Mouse (Mus musculus): Measurements from ENCODE around the gene Pam. TPM values are rescaled to one million over a fixed set of nuclear protein-coding genes. Genes with fewer than 3 reads are reported as not detected.

Gene Pam
- polyA plus RNA-seq, 1 experiment: 14.5 TPM

DNA sequence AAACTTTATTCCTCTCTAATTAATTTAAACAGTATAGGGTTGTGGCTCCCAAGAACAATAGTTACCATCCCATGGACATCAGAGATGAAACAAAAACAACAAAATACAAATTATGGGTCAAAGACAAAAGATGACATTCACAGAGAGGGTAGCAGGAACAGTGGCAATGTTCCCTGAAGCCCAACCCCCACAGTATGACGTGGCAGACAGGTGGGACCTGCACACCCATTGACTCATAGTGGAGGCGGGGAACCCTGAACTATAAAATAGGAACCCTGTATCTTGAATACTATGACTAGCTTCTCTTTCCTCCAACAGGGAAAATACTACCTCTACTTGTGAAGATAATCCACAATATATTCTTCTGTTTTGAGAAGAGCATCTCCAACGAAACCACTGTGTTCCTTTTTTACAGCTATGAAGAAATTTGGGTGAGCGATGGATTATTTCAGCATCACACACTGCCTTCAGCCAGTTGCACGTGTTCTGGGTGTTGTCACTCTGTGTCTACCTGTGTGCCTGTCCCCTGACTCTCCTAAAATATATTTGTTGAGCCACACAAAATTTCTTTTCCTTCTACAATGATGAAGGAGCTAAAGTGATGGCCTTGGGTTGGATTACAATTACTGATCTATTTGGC lies 6.0 kb downstream of the Pam start:
- H3K4me1 ChIP-seq (ENCODE audit: control insufficient read depth, insufficient read depth, low read length): peaks cover 2% of the 10 kb centered on the region; the same call in 1 of the 2 replicates
- WGBS: 48% methylated on average over 5 of the region's 5 CpGs
- H3K4me3 ChIP-seq (replicated peaks; ENCODE audit: control insufficient read depth, low read depth, low read length): no peak overlapping the region
- no peak overlapping the region for H3K27ac ChIP-seq (ENCODE audit: control insufficient read depth, insufficient read depth, low read depth, low read length, poor library complexity)
- no peak for TF ChIP-seq CTCF (IDR thresholded peaks at IDR 0.05; ENCODE audit: control insufficient read depth, insufficient read depth, low read length)
- TF ChIP-seq POLR2A (IDR thresholded peaks at IDR 0.05; ENCODE audit: borderline replicate concordance, control insufficient read depth, low read depth, low read length): no peak

DNA sequence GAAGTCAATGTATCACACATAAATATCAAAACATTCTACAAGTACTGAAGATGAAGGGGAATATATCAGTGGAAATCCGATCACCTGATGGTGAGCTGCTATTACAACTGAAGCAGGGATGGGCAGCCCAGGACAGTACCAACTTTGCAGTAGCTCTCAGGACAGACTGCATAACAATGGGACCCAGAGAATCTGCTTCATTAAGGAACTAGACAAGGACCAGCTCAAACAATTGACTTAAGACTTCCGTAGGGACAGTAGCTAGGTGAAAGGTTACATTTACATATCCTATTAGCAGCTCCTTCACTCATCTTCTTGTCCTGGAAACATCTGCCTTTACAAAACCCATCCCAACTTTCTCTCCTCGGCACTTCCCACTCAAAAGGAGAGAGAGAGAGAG lies 9.0 kb downstream of the Pam start:
- Histone ChIP-seq H3K27ac (ENCODE audit: control insufficient read depth, insufficient read depth, low read depth, low read length, poor library complexity) (no peak overlapping the region), H3K4me3 (replicated peaks; ENCODE audit: control insufficient read depth, low read depth, low read length) (no peak overlapping the region), H3K4me1 (ENCODE audit: control insufficient read depth, insufficient read depth, low read length) (peaks cover 2% of the 10 kb centered on the region; the same call in 1 of the 2 replicates)
- WGBS: 74% methylated on average over 3 of the region's 3 CpGs
- TF ChIP-seq CTCF (IDR thresholded peaks at IDR 0.05; ENCODE audit: control insufficient read depth, insufficient read depth, low read length) (no peak), POLR2A (IDR thresholded peaks at IDR 0.05; ENCODE audit: borderline replicate concordance, control insufficient read depth, low read depth, low read length) (no peak)

DNA sequence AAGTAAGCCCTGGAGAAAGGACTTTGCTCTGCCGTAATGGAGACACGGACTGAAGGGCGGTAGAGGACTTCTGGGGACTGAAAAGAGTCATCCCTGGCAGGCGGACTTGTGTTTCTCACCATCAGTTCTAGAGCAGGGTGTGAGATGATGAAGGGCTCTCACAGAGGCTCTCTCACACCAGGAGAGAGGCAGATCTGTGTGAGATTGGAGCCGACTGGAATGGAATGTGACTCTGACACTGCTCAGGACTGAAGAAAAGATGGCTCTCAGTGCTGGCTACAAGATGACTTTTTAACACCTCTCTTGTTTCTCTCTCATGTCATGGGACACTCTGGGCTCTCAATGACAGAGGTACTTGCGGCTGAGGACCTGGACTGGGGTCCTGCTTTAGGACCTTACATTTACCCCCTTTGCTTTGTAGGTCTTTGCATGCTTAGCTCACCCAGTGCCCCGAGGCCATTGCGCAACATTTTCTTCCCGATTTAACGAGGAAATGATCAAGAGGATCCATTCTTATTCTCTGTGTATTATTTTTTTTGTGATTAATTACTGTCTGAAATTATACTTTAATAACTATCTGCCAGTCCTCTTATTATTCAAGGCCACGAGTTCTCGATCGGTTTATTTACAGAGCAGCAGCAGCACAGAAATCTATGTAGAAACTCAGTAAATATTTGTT lies 10.7 kb downstream of the Pam start:
- TF ChIP-seq CTCF (IDR thresholded peaks at IDR 0.05; ENCODE audit: control insufficient read depth, insufficient read depth, low read length): no peak
- no peak overlapping the region for H3K27ac ChIP-seq (ENCODE audit: control insufficient read depth, insufficient read depth, low read depth, low read length, poor library complexity)
- no peak overlapping the region for H3K4me3 ChIP-seq (replicated peaks; ENCODE audit: control insufficient read depth, low read depth, low read length)
- peaks cover 2% of the 10 kb centered on the region; the same call in 1 of the 2 replicates for H3K4me1 ChIP-seq (ENCODE audit: control insufficient read depth, insufficient read depth, low read length)
- 71% methylated on average over 13 of the region's 13 CpGs for WGBS

DNA sequence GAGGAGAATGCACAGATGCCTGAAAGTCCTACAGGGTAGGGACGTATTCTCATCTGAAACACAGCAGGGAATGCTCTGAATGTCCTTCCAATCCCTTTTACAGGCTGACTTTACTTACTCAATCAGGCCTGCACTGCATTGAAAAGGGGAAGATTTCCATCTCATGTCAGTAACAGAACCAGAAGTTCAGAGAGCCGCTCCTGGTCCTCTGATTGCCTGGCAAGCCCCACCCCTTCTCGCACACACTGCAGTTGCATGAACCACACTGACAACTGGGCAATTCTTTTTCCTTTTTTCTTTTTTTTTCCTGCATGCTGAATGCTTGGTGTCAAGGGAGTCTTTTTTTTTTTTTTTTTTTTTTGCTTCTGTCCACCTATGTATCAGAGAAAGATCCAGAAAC lies 11.9 kb downstream of the Pam start:
- WGBS: 34% methylated on average over 3 of the region's 3 CpGs
- H3K27ac ChIP-seq (ENCODE audit: control insufficient read depth, insufficient read depth, low read depth, low read length, poor library complexity): no peak overlapping the region
- no peak for TF ChIP-seq POLR2A (IDR thresholded peaks at IDR 0.05; ENCODE audit: borderline replicate concordance, control insufficient read depth, low read depth, low read length)
- no peak for TF ChIP-seq CTCF (IDR thresholded peaks at IDR 0.05; ENCODE audit: control insufficient read depth, insufficient read depth, low read length)
- no peak overlapping the region for H3K4me3 ChIP-seq (replicated peaks; ENCODE audit: control insufficient read depth, low read depth, low read length)
- no peaks in the 10 kb centered on the region; the same call in 1 of the 2 replicates for H3K4me1 ChIP-seq (ENCODE audit: control insufficient read depth, insufficient read depth, low read length)

DNA sequence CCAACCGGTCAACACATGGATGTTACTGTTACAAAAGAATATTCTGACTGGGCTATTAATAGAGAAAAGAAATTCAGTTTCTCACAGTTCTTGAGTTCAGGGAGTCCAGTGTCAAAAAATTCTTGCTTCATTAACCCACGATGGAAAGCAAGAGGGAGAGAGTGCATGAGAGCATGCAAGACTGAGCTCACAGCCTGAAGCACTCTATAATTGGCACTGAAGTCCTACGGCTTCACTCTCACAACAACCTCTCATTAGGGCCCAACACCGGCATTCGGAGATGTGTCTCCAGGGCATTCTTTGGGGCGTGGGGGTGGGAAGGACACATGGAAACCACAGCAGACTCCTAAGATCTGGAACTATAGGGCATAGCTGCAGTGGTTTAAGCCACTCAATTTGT lies 12.5 kb downstream of the Pam start:
- no peak overlapping the region for H3K27ac ChIP-seq (ENCODE audit: control insufficient read depth, insufficient read depth, low read depth, low read length, poor library complexity)
- no peaks in the 10 kb centered on the region; the same call in 1 of the 2 replicates for H3K4me1 ChIP-seq (ENCODE audit: control insufficient read depth, insufficient read depth, low read length)
- TF ChIP-seq POLR2A (IDR thresholded peaks at IDR 0.05; ENCODE audit: borderline replicate concordance, control insufficient read depth, low read depth, low read length): no peak
- no peak for TF ChIP-seq CTCF (IDR thresholded peaks at IDR 0.05; ENCODE audit: control insufficient read depth, insufficient read depth, low read length)
- no peak overlapping the region for H3K4me3 ChIP-seq (replicated peaks; ENCODE audit: control insufficient read depth, low read depth, low read length)
- WGBS: 77% methylated on average over 6 of the region's 6 CpGs

DNA sequence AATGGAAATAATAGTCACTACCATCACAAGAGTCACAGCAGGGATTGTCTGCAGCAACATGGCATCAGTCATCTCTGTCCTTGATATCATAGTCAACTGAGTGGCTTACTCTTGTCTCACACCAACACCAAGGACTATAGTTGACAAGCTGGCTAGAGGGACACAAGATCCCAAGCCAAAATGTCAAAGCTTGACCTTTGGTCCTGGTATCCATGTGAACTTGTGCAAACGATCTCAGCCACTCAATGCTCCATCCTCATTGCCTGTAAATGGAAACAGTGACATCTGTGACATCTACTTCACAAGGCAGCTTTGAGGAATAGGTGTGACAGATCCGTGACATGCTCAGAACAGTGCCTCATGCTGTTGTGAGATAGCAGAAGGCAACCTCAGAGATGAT lies 15.0 kb downstream of the Pam start:
- TF ChIP-seq POLR2A (IDR thresholded peaks at IDR 0.05; ENCODE audit: borderline replicate concordance, control insufficient read depth, low read depth, low read length) (no peak), CTCF (IDR thresholded peaks at IDR 0.05; ENCODE audit: control insufficient read depth, insufficient read depth, low read length) (no peak)
- Histone ChIP-seq H3K4me1 (ENCODE audit: control insufficient read depth, insufficient read depth, low read length) (peaks cover 3% of the 10 kb centered on the region; the same call in 1 of the 2 replicates), H3K4me3 (replicated peaks; ENCODE audit: control insufficient read depth, low read depth, low read length) (no peak overlapping the region), H3K27ac (ENCODE audit: control insufficient read depth, insufficient read depth, low read depth, low read length, poor library complexity) (no peak overlapping the region)
- WGBS: 72% methylated on average over 2 of the region's 2 CpGs

DNA sequence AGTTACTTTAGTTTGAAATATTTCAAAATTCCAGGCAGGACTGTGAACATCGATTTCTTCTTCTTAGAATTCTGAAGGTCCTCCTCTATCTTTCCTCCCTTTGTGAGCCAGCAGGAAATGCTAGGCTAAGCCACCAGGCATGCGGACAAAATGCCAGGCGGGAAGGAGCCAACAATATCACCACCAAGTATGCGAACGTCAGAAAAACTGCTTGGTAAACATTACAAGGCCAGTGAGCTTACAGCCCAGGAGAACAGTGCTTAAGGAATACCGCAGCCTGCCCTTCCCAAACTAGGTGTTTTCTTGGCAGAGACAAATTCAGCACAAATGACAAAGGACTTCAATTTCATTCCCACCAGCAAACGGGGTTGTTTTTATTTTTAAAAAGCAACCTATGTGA lies 15.8 kb downstream of the Pam start:
- H3K27ac ChIP-seq (ENCODE audit: control insufficient read depth, insufficient read depth, low read depth, low read length, poor library complexity): no peak overlapping the region
- WGBS: 80% methylated on average over 7 of the region's 7 CpGs
- TF ChIP-seq CTCF (IDR thresholded peaks at IDR 0.05; ENCODE audit: control insufficient read depth, insufficient read depth, low read length) (no peak), POLR2A (IDR thresholded peaks at IDR 0.05; ENCODE audit: borderline replicate concordance, control insufficient read depth, low read depth, low read length) (no peak)
- H3K4me3 ChIP-seq (replicated peaks; ENCODE audit: control insufficient read depth, low read depth, low read length): no peak overlapping the region
- H3K4me1 ChIP-seq (ENCODE audit: control insufficient read depth, insufficient read depth, low read length): peaks cover 3% of the 10 kb centered on the region; the same call in 1 of the 2 replicates

DNA sequence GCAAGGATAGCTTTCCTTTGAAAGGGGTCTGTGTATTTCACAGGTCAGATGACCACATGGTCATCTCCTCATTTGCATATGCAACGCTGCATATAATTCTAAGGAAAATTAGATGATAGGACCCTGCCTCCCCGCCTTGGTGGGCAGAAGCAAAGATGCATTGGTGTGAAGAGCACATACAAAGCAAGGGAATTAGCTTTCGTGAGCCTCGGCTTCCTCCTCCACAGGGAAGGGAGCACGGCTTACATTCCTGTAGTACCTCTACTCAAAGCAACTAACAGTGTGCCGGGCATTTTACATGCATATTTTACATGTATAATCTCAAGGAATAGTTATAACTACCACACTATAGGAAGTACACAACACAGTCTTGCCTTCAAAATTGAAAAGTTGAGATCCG lies 16.7 kb downstream of the Pam start:
- H3K4me1 ChIP-seq (ENCODE audit: control insufficient read depth, insufficient read depth, low read length): peaks cover 3% of the 10 kb centered on the region; the same call in 1 of the 2 replicates
- no peak overlapping the region for H3K27ac ChIP-seq (ENCODE audit: control insufficient read depth, insufficient read depth, low read depth, low read length, poor library complexity)
- no peak for TF ChIP-seq POLR2A (IDR thresholded peaks at IDR 0.05; ENCODE audit: borderline replicate concordance, control insufficient read depth, low read depth, low read length)
- TF ChIP-seq CTCF (IDR thresholded peaks at IDR 0.05; ENCODE audit: control insufficient read depth, insufficient read depth, low read length): no peak
- 86% methylated on average over 7 of the region's 7 CpGs for WGBS
- no peak overlapping the region for H3K4me3 ChIP-seq (replicated peaks; ENCODE audit: control insufficient read depth, low read depth, low read length)
